Mouse (Mus musculus) liver, postnatal 0 days (tissue): ENCODE results near the gene Csad.

Experiments used
- CTCF ChIP-seq: sonication (generic); IDR thresholded peaks from 2 replicates; pipeline ENCODE4 v1.5.1; 2016; ENCODE audit warnings: antibody characterized with exemption, low read depth
- EP300 ChIP-seq: IDR thresholded peaks from 2 replicates; pipeline ENCODE4 v1.6.1; 2016; ENCODE audit warnings: antibody characterized with exemption, low read depth, mild to moderate bottlenecking

DNA sequence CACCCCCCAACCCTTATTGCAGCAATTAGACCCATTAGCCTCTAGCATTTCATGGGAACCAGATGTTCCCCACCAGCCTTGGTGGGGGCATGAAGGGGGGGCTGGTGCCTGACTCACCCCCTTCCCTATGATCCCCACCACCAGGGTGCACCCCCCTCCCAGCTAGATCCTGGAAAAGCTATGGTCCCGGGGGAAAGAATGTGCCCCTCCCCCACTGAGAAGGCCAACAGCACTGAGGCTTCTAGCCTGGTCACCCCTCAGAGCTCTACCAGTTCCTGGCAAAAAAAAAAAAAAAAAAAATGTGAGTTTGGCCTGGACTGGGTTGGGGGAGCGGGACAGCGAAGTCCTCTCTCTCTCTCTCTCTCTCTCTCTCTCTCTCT is 44.3 kb upstream of the Csad start:
- TF ChIP-seq CTCF, result no peak
- no peak for TF ChIP-seq EP300
